Mouse (Mus musculus) erythroblast, embryonic 14.5 days (primary cell): ENCODE results near the gene Add3. TPM values are rescaled to one million over a fixed set of nuclear protein-coding genes. Genes with fewer than 3 reads are reported as not detected.
"Not testable (repeated sequence)": the region's sequence is repeated elsewhere in the genome, so short reads cannot be mapped to it uniquely, and the experiment has no call there.

Source experiments
- H3K27me3 ChIP-seq: 2 replicates; pipeline ENCODE4 v1.6.1; 2012; ENCODE audit warnings: inconsistent platforms; ENCODE audit not compliant: control insufficient read depth
- H3K36me3 ChIP-seq: 2 replicates; pipeline ENCODE4 v1.6.1; 2012; ENCODE audit warnings: mild to moderate bottlenecking, inconsistent platforms; ENCODE audit not compliant: control insufficient read depth
- H3K4me1 ChIP-seq: 2 replicates; pipeline ENCODE4 v1.6.1; 2012; ENCODE audit warnings: inconsistent platforms; ENCODE audit not compliant: control insufficient read depth
- H3K4me3 ChIP-seq: replicated peaks from 2 replicates; pipeline ENCODE3; 2012; ENCODE audit warnings: moderate library complexity, mild to moderate bottlenecking, inconsistent platforms
- H3K9me3 ChIP-seq: 2 replicates; pipeline ENCODE4 v1.6.1; 2012; ENCODE audit warnings: low read length, inconsistent platforms, mixed read lengths; ENCODE audit not compliant: control insufficient read depth
- GATA1 ChIP-seq: IDR thresholded peaks from 2 replicates; pipeline ENCODE4 v1.6.1; 2012; ENCODE audit warnings: low read length, inconsistent platforms, mixed read lengths
- TAL1 ChIP-seq: IDR thresholded peaks from 3 replicates; pipeline ENCODE4 v1.6.1; 2012; ENCODE audit warnings: low read length, inconsistent platforms, mixed read lengths
- polyA plus RNA-seq: library from polyadenylated mRNA; stranded (reverse); fragments of >175 nt; gene quantifications from 2 replicates; pipeline ENCODE4 v1.2.3, GENCODE M21; 2012

The Add3 gene
- polyA plus RNA-seq, 1 experiment = 0.18 TPM

- Histone ChIP-seq H3K27me3 (no peaks in the 10 kb centered on the region), H3K4me1 (peaks cover 3% of the 10 kb centered on the region), H3K4me3 (no peak overlapping the region), H3K9me3 (no peaks in the 10 kb centered on the region), H3K36me3 (no peaks in the 10 kb centered on the region; the same call in 1 of the 2 replicates)
- TF ChIP-seq TAL1 (no peak), GATA1 (no peak)
Measured at GRCm38 (mm10) chr19:53210251-53210650, 70.0 kb downstream of the Add3 start.

- Histone ChIP-seq H3K36me3 (peaks cover 17% of the 10 kb centered on the region), H3K9me3 (no peaks in the 10 kb centered on the region), H3K27me3 (no peaks in the 10 kb centered on the region), H3K4me1 (peaks cover 6% of the 10 kb centered on the region), H3K4me3 (no peak overlapping the region)
- TF ChIP-seq TAL1 (no peak), GATA1 (no peak)
Measured at GRCm38 (mm10) chr19:53215352-53215751, 75.1 kb downstream of the Add3 start.

DNA sequence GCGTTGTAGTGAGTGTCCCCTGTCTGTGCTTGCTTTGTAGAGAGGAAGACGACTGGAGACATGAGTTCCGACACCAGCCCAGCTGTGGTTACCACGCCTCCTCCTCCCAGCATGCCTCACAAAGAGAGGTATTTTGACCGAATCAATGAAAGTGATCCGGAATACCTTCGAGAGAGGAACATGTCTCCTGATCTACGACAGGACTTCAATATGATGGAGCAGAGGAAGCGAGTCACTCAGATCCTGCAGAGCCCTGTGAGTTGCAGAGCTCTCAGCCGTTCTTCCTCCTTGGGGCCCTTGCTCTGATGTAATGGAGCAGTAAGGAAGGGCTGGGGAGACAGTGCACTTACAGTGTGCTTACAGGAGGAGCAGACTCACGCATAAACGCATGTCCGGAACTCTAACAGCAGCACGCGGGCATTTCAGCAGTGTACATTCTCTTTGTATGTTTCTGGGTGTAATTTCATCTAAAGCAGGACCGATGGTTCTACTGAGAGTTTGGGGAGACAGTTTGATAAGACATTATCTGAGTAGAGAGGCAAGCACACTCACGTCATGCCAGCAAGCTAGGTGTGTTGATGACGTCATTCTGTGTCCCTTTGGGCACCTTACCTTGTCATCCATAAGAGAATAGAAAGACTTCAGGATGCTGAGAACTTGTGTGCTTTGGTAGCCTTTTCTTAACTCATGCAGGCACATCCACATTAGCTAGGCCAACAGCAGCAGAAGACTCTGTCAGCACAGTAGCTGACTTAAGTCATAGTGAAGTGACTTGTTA lies 76.7 kb downstream of the Add3 start:
- H3K36me3 ChIP-seq = peaks cover 19% of the 10 kb centered on the region
- TF ChIP-seq GATA1 = no peak
- TF ChIP-seq TAL1 = no peak

GRCm38 (mm10) chr19:53217837-53218236 lies 77.6 kb downstream of the Add3 start:
- peaks cover 19% of the 10 kb centered on the region for H3K36me3 ChIP-seq

More for the DNA sequence above, 76.7 kb downstream of the Add3 start:
- Histone ChIP-seq H3K4me1 (peaks cover 6% of the 10 kb centered on the region), H3K27me3 (no peaks in the 10 kb centered on the region), H3K9me3 (no peaks in the 10 kb centered on the region), H3K4me3 (no peak overlapping the region)

GRCm38 (mm10) chr19:53219305-53219704 lies 79.1 kb downstream of the Add3 start:
- Histone ChIP-seq H3K36me3 (peaks cover 19% of the 10 kb centered on the region), H3K4me3 (no peak overlapping the region), H3K4me1 (peaks cover 6% of the 10 kb centered on the region), H3K27me3 (no peaks in the 10 kb centered on the region), H3K9me3 (no peaks in the 10 kb centered on the region)
- TF ChIP-seq TAL1 (no peak), GATA1 (no peak)

More at GRCm38 (mm10) chr19:53217837-53218236, 77.6 kb downstream of the Add3 start:
- Histone ChIP-seq H3K9me3 (no peaks in the 10 kb centered on the region), H3K4me1 (peaks cover 6% of the 10 kb centered on the region), H3K4me3 (no peak overlapping the region), H3K27me3 (no peaks in the 10 kb centered on the region)
- no peak for TF ChIP-seq GATA1
- TF ChIP-seq TAL1 = no peak

DNA sequence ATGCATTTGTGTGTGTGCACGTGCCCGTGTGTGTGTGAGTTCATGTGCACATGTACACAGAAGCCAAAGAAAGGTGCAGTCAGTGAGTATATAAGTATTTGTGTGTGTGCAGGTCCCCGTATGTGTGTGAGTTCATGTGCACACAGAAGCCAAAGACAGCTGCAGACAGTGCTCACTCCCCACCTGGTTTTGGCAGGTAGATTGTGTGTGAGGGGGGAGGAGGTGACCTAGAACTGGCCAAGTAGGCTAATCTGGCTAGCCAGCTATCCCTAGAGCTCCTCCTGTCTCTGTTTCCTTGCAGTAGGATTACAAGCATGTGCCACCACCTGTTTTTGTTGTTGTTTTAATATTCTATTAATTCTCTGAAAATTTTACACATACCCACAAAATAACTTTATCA lies 80.9 kb downstream of the Add3 start:
- no peaks in the 10 kb centered on the region for H3K27me3 ChIP-seq
- H3K4me1 ChIP-seq = peaks cover 13% of the 10 kb centered on the region
- H3K9me3 ChIP-seq = no peaks in the 10 kb centered on the region
- H3K4me3 ChIP-seq = no peak overlapping the region
- peaks cover 19% of the 10 kb centered on the region for H3K36me3 ChIP-seq
- TF ChIP-seq GATA1 = no peak
- no peak for TF ChIP-seq TAL1

DNA sequence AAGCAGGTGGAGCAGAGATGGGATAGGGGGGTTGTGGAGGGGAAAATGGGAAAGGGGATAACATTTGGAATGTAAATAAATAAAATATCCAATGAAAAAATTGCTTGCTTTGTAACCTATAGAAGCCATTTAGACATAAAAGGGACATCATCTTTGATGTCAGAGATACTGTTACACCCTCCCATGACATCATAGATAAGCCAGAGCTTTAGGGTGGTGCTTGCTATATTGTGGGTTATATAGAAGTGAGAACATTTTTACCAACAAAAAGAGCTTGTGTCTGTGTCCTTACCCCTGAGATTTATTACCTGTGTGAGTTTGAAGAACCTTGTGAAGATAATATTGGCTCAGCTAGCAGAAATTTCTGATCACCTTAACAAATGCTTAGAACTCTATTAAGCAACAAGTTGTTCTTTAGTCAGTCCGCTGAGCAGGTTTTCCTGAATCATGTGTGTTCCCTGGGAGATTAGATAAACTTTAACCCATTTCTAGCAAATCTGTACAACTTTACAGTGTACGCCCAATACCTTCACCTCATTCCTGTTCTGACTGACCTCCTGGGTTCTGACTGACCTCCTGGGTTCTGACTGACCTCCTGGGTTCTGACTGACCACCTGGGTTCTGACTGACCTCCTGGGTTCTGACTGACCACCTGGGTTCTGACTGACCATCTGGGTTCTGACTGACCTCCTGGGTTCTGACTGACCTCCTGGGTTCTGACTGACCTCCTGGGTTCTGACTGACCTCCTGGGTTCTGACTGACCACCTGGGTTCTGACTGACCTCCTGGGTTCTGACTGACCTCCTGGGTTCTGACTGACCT lies 85.2 kb downstream of the Add3 start:
- H3K4me1 ChIP-seq, H3K4me3 ChIP-seq, H3K9me3 ChIP-seq, H3K27me3 ChIP-seq: not testable (repeated sequence)
- peaks cover 18% of the 10 kb centered on the region for H3K36me3 ChIP-seq

DNA sequence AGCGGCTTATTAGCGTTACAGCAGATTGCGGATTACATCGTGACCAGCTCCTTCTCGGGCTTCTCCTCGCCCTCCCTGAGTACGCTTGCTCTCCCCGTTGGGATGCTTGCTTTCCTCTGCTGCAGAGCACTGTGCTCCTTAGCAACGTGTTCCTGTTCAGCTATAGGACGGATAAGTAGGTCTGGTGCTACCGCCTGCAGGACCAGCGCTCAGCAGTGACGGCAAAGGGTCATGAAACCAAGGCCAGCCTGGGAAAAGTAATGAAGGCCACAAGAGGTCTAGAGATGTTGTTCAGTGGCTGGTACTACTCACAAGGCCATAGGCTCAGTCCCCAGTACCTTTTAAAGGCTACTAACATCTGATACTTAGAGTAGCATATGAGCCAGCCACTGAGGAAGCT lies 86.4 kb downstream of the Add3 start:
- TF ChIP-seq TAL1 (no peak), GATA1 (no peak)
- Histone ChIP-seq H3K4me3 (no peak overlapping the region), H3K9me3 (no peaks in the 10 kb centered on the region), H3K27me3 (no peaks in the 10 kb centered on the region), H3K36me3 (peaks cover 20% of the 10 kb centered on the region), H3K4me1 (peaks cover 7% of the 10 kb centered on the region)

GRCm38 (mm10) chr19:53228064-53228794 lies 88.0 kb downstream of the Add3 start:
- H3K27me3 ChIP-seq = no peaks in the 10 kb centered on the region
- no peak for TF ChIP-seq GATA1
- TF ChIP-seq TAL1 = no peak
- H3K36me3 ChIP-seq = peaks cover 30% of the 10 kb centered on the region
- no peak overlapping the region for H3K4me3 ChIP-seq
- no peaks in the 10 kb centered on the region for H3K9me3 ChIP-seq
- peaks cover 7% of the 10 kb centered on the region for H3K4me1 ChIP-seq
